Mouse (Mus musculus): Measurements from ENCODE around the gene Acly.
A peak's percentile ranks its signal among the peaks of the same experiment; 100 is the strongest.

The Acly gene

DNA sequence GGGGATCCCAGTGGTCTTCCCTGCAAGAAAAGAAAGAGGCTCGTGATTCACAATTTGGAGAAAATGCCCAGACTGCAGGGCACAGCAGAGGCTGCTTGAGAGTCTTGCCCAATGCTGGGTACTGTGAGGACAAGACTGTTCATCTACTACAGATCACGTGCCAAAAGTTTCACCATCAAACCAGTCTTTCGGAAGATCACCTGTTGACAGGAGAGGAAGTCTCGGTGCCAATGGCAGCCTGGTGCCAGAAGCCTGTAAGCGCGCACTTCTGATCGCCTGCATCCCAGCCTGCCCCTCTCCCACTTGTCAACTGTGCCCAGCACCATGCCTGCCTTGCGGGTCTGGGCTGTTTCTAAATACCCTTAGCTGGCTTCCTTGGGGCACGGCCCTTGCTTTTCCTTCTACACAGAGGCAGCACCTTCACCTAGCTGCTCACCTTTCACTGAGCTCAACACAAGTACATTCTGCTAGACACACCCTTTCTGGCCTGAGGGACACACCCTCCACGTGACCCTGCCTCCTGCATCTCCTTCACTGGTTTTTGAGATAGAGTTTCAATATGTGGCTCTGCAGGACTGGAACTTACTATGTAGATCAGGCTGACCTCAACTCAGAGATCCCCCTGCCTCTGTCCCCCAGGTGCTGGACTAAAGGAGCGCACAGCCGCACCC, 22.7 kb downstream of the Acly start:
- no peak for DNase-seq

DNA sequence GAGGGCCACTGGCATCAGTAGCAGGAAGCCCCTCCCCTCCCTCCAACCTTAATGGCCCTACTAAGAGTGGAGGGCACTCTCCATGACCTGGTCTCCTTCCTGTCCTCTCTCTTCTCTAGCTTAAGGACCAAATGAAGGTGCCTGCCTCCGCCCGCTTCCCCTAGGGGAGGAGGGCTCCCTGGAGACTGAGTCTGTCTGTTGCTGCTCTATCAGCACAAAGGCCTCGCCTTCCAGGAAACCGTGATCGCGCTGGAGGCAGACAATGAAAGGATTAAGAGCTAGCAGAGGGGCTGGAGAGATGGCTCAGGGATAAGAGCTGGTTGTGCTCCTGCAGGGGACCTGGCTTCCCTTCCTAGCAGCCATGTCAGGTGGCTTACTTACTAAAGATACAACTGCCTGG, 26.5 kb downstream of the Acly start:
- DNase-seq: no peak

DNA sequence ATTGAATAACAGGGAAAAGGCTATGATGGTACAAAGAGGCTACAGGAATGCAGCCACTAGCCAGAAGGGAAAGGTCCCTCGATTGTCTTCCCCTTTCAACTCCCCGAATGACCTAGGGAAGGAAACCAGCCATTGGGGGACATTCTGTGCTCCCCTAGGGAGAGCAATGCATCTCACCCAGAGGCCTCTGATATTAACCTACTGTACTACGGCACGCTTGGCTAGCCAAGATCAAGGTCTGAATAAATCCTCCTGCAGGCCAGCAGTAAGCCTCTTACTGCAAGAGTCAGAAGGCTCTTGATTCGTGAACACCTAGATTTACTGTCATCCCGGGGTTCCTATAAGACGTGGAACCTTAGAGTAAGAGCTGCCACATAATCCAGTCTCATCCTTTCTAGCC, 27.1 kb downstream of the Acly start:
- DNase-seq: no peak

DNA sequence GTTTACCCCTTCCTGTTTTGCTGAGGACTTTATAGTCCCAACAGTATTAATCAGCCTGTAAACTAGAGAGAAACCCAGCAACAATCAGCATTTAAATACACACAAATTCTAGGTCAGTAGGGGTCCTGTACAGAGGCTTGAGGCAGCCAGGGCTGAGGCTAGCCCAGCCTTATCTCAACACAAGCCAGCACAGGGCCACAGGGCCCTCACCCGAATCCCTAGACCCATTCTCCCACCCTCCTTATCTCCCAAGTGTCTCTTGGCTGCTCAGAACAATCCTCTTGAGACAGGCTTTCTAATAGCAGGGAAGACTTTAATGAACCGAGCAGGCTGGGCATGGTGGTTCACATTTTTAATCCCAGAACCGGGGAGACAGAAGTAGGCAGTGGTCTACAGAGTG, 27.6 kb downstream of the Acly start:
- no peak for DNase-seq

DNA sequence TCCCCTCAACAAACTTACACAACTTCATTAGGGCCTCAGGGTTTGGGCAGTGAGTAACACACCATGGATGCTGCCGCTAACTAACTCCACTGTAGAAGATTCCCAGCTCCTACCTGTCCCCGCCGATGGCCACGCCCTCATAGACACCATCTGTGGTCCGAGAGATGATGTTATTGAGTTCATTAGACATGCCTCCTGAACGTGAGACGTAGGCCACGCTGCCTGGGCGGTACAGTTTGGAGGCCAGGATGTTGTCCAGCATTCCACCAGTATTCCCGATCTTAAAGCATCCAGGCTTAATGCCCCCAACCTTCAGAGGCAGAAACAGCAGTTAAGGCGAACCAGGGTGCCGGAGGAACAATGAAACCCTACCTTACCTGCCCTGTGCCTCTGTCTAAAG, 34.0 kb downstream of the Acly start:
- DNase-seq: no peak

DNA sequence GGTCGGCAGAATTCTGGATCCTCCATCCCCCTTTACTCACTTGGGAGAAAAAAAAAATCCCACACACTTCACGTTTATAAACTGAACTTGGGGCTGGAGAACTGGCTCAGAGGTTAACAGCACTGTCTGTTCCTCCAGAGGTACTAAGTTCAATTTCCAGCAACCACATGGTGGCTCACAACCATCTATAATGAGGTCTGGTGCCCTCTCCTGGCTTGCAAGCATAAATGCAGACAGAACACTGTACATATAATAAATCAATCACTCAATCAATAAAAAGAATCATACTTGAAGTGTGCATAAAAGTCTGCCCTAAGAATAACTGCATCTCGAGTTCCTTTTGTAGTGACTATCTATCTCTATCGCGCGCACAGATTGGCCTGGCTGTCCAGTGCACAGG, 36.8 kb downstream of the Acly start:
- peak; percentile 10 for DNase-seq

DNA sequence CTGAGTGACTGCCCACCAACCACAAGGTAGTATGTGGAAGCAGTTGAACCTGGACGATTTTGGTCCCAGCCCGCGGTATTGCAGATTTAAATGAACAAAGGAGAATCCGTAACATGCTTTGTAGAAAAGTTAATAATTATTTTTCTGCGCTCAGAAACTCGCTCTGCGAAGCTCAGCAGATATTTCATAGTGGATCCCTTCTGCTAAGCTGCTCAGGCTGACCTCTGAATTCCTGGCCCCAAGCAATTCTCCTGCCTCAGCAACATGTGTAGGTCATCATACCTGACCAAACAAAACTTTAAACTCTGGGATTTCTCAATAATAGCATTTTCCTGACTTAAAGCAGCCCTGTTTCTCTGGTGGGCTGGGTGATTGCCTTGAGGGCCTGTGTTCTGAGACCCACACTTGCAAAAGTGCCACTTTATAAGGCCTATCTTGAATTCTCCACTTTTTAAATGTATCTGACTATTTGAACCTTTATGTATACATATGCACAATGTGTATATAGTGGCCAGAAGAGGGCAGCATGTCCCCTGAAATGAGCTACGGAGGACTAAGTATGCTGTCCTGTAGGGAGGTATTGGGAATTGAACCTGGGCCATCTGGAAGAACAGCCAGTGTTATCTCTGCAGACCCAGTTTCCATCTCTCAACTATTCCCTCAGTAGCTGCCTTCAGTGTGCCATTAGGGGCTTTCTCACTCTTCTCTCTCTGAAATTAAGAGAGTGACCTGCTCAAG, 41.8 kb downstream of the Acly start:
- DNase-seq: peak; percentile 55

DNA sequence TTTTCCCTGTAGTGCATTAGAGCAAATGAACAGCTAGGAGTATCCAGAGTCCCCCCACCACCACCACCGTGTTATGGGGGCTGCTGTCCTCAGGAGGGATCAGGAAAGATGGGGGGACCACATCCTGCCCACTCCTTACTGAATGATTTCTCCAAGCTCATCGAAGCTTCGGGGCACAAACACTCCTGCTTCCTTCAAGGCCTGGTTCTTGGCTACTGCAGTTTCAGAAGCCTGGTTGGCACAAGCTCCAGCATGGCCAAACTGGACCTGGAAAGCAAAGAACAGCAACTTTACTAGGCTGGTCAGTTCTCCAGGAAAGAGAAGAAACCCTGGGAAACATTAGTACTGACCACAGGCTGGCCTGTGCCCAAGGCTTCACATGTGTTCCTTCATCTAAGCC, 43.3 kb downstream of the Acly start:
- DNase-seq: no peak

DNA sequence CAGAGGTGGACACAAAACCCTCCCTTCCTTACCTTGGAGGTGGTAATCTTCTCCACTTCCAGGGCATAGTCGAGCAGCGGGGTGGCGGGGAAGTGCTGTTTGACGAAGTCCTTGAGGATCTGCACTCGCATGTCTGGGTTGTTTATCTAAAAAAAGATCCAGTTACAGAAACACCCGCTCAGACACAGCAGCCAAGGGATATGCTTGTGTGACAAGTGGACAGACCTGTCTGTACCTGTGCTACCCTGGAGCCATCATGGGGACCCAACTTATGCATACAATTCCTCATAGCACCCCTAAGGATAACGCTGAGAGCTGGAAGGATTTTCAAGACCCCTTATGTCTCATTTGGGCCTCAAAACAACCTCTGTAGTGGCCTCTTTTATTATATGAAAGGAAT, 48.6 kb downstream of the Acly start:
- DNase-seq: no peak

DNA sequence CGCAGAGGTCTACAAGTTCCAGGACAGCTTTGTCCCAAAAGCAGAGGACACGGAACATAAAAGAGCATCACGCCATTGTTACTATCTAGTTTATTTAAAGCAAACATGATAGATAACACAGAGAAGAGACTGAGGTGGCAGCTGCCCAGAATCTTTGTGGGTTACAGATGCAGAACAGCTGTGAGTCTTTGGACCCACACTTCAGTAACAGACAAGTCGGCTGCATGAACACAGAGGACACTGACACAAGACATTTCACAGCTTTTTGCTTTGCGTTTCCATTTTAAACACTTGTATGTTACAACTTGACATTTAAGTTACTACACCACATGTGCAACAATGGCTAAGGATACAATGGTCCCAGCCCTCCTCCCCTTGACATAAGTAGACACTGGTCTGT, 51.5 kb downstream of the Acly start:
- no peak for DNase-seq

DNA sequence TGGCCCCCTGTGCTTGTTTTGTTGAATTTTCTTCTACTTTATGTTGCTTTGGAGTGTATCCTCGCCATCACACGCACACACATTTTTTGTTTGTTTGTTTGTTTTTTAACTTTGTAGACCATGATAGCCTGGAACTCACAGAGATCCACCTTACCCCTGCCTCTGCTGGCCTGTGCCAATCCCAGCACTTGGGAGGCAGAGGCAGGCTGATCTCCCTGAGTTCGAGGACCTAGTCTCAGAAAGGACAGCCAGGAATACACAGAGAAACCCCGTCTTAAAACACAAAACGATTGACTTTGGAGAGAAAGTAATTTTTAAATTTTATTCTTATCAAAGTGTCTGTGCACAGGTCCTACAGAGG, 54.9 kb downstream of the Acly start:
- DNase-seq: no peak

DNA sequence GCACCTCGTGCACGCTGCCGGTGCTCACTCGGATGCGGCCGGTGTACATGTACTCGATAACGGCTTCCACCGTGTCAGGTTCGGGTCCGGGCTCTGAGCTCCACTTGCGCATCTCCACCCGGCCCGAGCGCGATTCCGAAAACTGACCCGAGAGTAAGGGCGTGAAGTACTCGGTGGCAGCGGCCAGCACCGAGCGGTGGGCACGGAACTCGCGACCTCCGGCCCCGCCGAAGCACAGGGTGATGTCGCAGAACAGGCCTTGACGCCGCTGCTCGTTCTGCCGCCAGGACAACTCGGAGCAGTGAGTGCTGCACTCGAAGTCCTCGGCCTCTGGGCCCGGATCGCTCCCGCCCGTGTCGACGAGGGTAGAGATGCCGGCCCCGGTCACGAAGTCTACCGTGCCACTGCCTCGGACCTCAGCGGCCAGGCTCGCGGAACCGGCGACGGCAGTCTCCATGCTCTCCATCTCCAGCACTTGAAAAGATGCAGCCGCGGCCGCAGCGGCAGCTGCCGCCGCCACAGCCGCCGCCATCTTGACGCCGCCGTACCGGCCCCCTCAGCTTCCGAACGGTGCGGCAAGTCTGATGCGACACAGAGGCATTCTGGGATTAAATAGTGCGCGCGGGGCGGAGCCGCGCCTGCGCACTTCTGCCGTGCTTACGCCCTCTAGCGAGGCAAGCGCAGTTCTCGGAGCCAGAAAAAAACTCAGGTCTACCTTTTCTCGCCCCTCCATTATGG, 55.4 kb downstream of the Acly start, which contains the start of gene Klhl11:
Gene Klhl11, minus strand, starts transcription at position 545 of the 738 bp plus-strand sequence.
- DNase-seq: peak; percentile 92

DNA sequence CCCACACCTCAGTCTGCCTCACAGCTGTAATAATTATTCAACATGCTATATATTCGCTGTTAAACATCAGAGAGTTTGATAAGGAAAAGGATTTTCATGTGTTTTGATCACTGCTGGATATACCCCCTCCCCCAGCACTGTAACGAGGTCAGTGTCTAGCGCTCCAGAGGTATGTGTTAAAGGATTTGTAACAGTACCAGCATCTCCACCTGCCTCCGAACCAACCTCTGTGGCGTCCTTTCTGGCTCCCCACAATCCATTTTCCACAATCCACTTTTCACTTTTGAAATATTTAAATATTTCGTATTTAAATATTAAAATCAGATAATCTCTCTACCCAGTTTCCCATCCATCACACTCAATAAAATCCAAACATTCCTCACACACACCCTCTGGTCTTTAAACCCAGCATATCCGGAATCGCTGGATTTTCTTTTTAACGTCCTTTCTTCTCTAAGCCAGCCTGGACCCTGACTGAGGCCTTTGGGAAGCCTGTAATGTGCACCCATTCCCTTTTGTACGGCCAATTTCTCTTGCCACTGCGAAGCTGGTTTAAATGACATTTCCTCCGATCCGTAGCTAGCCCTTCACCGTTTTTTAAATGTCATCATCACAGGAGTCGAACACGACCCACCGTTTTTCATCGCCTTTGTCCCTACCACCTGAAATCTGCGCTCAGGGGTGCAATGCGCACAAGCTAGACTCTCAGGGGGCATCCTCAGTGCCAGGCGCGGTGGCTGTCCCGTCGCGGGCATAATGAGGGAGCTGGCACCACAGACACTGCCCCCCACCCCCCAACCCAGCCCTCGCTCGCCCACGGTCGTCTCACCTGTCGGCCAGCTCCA, 56.2 kb downstream of the Acly start:
- DNase-seq: no peak

DNA sequence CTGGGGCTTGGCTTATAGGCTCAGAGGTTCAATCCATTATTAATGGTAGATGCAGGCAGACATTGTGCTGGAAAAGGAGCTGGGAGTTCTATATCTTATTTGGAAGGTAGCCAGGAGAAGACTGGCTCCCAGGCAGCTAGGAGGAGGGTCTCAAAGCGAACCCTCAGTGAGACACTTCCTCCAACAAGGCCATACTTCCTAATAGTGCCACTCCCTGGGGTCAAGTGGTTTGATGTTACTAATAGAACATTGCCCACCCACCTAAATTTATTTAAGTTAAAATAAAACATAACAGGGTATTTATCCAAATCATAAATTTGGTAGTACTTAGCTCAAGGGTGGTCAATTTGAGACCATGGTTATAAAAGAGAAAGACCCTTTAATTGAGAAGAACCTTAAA, 62.0 kb downstream of the Acly start:
- no peak for DNase-seq

DNA sequence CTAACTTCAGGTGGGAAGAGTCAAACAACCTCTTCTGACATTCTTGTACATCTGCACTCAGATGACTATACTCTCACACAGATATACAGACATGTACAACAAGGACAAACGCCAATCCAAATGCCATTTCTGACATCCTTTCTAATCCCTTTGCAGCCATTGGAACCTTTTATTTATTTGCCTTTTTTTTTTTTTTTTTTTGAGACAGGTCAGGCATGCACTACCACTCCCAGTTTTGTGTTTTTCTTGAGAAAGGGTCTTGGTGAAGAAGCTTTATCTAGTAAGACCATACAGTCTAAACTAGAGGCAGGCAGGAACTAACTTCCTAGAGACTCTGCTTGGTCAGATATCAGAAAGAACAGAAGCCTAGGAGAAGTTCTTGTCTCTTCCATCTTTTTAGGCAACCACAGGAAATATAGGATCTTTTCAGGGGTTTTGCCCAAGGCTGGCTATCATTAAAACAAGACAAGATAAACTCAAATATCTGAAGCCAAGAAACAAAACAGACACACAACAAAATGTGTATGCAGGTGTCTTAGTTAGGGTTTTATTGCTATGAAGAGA, 62.5 kb downstream of the Acly start:
- DNase-seq: no peak

DNA sequence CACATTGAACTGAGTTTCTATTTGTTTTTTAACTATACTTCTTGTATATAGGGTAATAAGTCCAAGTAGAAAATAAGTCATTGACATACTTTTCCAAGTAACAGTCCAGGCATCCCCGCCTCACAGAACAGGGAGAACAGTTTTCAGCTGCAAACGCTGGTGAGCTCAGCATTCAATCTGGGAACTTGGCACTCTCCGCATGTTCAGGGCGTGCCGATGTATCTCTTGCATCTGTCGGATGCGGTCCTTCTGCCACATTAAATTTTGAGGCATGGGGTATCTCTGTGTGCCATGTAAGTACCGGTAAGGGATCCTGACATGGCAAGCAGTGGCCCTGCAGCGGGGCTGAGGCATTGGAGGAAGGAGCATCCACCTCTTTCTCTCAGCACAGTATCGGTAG, 65.1 kb downstream of the Acly start:
- no peak for DNase-seq

DNA sequence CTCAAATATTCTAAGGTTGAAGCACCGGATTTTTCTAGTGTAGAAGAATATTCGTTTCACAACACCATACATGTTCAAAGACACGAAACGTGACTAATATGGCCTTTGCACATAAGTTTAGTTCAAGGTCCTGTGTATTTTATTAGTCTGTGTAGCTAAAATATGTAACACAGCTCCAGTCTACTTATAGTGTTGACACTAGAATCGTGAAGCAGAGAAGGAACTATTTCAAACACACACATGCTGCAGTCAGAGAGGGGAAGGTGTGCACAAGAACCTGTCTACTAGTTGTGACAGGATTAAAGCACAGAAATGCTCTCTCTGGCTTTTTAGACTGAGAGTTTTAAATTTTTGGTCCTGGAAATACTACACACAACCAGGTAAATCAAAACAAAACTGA, 70.1 kb downstream of the Acly start:
- DNase-seq: no peak

DNA sequence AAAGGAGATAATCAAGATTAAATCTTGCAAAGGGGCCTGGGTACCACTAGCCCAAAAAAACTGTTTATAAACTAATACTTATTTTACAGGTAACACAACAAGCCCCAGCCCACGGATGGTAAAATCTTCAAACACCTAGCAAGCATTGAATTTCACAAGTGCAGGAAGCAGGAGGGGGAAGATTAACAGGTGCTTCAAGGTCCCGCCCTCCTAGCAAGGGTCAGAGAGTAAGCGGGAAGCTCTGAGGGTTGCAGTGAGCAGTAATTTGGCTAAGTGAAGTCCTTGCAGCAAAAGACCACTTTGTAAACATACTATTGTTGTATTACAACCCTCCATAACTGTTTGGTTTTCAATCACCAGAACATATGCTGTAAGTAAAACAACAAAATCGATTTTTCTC, 70.6 kb downstream of the Acly start:
- DNase-seq: no peak

DNA sequence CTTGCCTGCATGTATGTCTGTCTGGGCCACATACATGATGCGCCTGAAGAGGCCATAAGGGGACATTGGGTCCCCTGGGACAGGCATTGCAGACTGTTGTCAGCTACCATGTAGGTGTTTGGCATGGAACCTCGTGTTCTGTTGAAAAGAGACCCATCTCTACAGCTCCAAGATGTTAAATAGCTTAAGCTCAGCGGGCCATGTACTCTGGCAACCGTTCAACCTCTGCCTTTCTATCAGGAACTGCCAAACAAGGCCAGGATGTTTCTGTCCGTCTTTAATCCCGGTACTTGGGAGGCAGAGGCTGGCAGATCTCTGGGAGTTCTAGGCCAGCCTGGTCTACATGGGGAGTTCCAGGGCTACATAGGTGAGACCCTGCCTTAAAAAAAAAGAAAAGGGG, 85.2 kb downstream of the Acly start:
- DNase-seq: no peak

DNA sequence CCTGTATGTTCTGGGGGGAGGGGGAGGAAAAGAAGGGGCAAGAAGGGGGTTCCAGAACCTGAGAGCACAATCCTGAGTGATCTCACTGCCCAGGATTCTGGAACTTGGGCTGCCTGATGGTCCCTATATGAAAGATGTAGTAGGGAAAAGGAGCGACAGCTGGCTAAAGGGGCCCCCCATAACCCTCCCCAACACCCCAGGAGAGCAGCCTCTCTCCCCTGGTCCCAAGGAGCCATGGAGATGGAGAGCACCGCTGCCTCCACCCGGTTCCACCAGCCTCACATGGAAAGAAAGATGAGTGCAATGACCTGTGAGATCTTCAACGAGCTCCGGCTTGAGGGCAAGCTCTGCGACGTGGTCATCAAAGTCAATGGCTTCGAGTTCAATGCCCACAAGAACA, 86.0 kb downstream of the Acly start, which contains the start of the genes Nt5c3b and Klhl10:
Gene Nt5c3b, minus strand, starts transcription at position 12 of the 400 bp plus-strand sequence.
Gene Klhl10, plus strand, starts transcription at position 121 of the 400 bp plus-strand sequence.
- DNase-seq: no peak

DNA sequence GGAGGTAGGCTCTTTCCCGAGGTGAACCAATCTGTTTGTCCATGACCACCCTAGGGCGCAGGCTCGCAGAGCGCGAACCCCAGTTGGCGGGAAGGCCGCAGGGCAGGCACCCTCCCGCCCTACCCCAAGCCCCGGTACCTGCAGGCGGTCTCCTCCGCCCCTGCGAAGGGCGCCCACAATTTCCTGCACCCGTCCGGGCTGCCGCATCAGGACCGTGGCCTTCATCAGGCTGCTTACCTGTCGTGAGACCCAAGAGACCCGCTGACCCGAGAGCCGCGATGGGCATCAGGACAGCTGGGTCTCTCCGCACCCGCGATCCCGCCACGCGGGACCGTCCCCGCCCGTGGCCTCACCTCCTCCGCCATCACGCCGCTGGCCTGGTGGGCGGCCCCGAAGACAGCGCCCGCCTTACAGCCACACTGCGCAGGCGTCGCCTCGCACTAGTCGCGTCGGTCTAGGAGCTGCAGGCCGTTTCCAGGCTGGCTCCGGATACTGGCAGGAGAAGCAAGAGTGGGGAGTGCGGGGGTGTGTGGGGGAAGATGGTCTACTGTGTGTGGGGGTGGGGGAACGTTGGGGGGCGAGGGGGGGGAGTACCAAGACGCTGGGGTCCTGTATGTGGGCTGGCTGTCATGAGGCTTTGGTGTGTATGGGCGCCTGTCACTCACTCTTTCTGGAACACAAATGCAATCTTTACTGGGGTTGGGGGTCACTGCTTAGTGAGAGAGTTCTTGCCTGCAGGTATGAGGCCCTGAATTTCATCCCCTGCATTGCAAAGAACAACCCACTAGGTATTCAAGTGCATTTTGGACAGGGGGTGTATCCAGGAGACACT, 86.9 kb downstream of the Acly start:
- DNase-seq: peak; percentile 90

DNA sequence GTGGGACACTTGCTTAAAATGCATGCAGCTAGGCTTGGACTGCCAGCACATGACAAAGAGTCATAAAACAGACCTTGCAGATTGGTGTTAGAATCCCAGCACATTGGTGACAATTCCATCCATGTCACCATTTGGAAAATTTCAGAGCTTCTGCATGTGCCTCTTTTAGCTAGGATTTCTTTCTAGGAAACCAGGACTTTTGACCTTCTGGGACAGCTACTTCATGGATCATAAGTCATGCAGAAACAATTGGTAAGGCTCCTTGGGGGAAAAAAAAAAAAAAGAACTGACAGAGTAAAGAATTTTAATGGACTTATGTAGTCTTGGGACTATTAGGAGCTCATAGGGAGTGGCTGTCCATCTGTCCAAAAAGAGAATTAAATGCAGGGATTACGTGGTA, 89.9 kb downstream of the Acly start:
- no peak for DNase-seq

Data from thymus, postnatal 14 days (tissue).